ENCODE assay signal across 8 mouse cellular contexts in the genomic region with DNA sequence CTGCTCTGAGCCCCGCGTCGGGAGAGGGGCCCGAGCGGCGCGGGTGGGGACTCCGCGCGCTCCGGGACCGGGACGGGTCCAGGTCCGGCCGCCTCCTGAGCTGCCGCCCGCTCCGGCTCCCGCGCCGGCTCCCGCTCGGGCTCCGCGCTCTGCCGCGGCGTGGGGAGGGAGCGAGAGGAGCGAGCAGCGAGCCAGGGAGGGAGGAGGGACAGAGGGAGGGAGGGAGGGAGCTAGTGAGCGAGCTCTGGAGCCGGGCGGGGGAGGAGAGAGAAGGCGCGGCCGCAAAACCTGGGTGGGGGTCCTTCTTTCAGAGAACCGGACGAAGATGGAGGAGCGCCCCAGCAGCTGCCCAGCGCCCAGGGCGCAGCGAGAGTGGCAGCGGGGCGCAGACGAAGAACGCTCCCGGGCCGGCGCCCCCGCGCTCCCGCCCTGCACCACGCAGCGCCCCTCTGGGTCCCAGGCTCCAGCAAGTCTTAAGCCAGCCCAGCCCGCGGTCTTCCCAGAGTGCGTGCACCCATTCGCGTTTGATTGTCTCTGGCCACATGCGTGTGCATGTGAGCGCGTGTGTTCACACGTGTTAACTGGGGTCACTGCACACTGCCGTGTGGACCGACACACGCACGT.
DNase-seq lines count a peak whose midpoint lies in the region; ATAC-seq lines count a peak whose summit lies in the region.

No protein-coding gene starts in this region.

- no peaks in the 10 kb centered on the region for H3K4me1 ChIP-seq in erythroblast, embryonic 14.5 days (ENCODE audit: control insufficient read depth)
- H3K4me1 ChIP-seq in forebrain, embryonic 12.5 days: peaks cover 32% of the 10 kb centered on the region
- H3K4me1 ChIP-seq in stomach, embryonic 16.5 days (ENCODE audit: control insufficient read depth, insufficient read depth, low read length): peaks cover 16% of the 10 kb centered on the region

- ATAC-seq in erythroblast, adult 5-6 weeks (replicated peaks; ENCODE audit: low FRiP score, poor library complexity, severe bottlenecking): no peak
- ATAC-seq in forebrain, embryonic 12.5 days (ENCODE audit: low FRiP score): peak; percentile 70
- peak; percentile 53 for ATAC-seq in stomach, embryonic 16.5 days (ENCODE audit: insufficient read depth, low FRiP score)

- peak; percentile 72 for DNase-seq in brain, embryonic 18.5 days (ENCODE audit: low read depth, low spot score)
- peak; percentile 51 for DNase-seq in heart, postnatal 4 days
- DNase-seq in layer of hippocampus, postnatal 36 days: peak; percentile 62 to 66
- peak; percentile 34 to 58 for DNase-seq in lung, postnatal 4 days

- peak overlapping the region; percentile 95 for H3K4me2 ChIP-seq in forebrain, embryonic 12.5 days
- H3K4me2 ChIP-seq in stomach, embryonic 16.5 days (ENCODE audit: low read depth, low read length): peak overlapping the region; percentile 98

- no peaks in the 10 kb centered on the region for H3K36me3 ChIP-seq in erythroblast, embryonic 14.5 days (ENCODE audit: control insufficient read depth)
- H3K36me3 ChIP-seq in forebrain, embryonic 12.5 days (replicated peaks): no peaks in the 10 kb centered on the region
- H3K36me3 ChIP-seq in stomach, embryonic 16.5 days (ENCODE audit: control insufficient read depth, insufficient read depth, low read length): no peaks in the 10 kb centered on the region

- WGBS in forebrain, embryonic 12.5 days: under 1% methylated on average over 61 of the region's 68 CpGs
- 0% methylated on average over 60 of the region's 68 CpGs for WGBS in stomach, embryonic 16.5 days

- H3K27ac ChIP-seq in forebrain, embryonic 12.5 days: peak overlapping the region; percentile 76
- H3K27ac ChIP-seq in stomach, embryonic 16.5 days (ENCODE audit: low read length): no peak overlapping the region

- H3K9me3 ChIP-seq in erythroblast, embryonic 14.5 days (ENCODE audit: control insufficient read depth, low read length): no peaks in the 10 kb centered on the region
- H3K9me3 ChIP-seq in forebrain, embryonic 12.5 days: no peaks in the 10 kb centered on the region
- no peaks in the 10 kb centered on the region for H3K9me3 ChIP-seq in stomach, embryonic 16.5 days (replicated peaks; ENCODE audit: control insufficient read depth, low read length)

- H3K9ac ChIP-seq in forebrain, embryonic 12.5 days: peak overlapping the region; percentile 78
- peak overlapping the region; percentile 78 for H3K9ac ChIP-seq in stomach, embryonic 16.5 days (ENCODE audit: low read length)

- H3K27me3 ChIP-seq in erythroblast, embryonic 14.5 days (ENCODE audit: control insufficient read depth): peaks cover 68% of the 10 kb centered on the region
- peaks cover 89% of the 10 kb centered on the region for H3K27me3 ChIP-seq in forebrain, embryonic 12.5 days
- peaks cover 39% of the 10 kb centered on the region for H3K27me3 ChIP-seq in stomach, embryonic 16.5 days (ENCODE audit: control insufficient read depth, insufficient read depth, low read length)

- peak overlapping the region; percentile 4 for H3K4me3 ChIP-seq in erythroblast, embryonic 14.5 days (replicated peaks)
- peak overlapping the region; percentile 68 for H3K4me3 ChIP-seq in forebrain, embryonic 12.5 days (replicated peaks)
- H3K4me3 ChIP-seq in stomach, embryonic 16.5 days (replicated peaks; ENCODE audit: low read length): peak overlapping the region; percentile 68

Comparison
In these comparisons a context has a peak if more than half of its experiments do, and no peak if none do; other contexts are left out.
1. H3K4me3 ChIP-seq: peak in every context shown above with its lines; median percentile 68 in forebrain, embryonic 12.5 days; 68 in stomach, embryonic 16.5 days; 4 in erythroblast, embryonic 14.5 days.